Mouse (Mus musculus) hindbrain, embryonic 10.5 days (tissue): ENCODE results near the gene Cfap126. TPM values are rescaled to one million over a fixed set of nuclear protein-coding genes. Genes with fewer than 3 reads are reported as not detected.
A peak's percentile ranks its signal among the peaks of the same experiment; 100 is the strongest.
"Not testable (repeated sequence)": the region's sequence is repeated elsewhere in the genome, so short reads cannot be mapped to it uniquely, and the experiment has no call there.

Experiments
- DNase-seq: peaks from one replicate; pipeline ENCODE4 v3.0.0-alpha.2; 2017; ENCODE audit warnings: low spot score
- H3K27ac ChIP-seq: fragments of 300-500 bp; sonication (generic); 2 replicates; pipeline ENCODE4 v1.5.1; 2016; ENCODE audit warnings: mild to moderate bottlenecking, moderate library complexity
- H3K27me3 ChIP-seq: fragments of 300-500 bp; sonication (generic); 2 replicates; pipeline ENCODE4 v1.6.1; 2016; ENCODE audit warnings: mild to moderate bottlenecking; ENCODE audit not compliant: poor library complexity, insufficient read depth, severe bottlenecking
- H3K36me3 ChIP-seq: fragments of 300-500 bp; sonication (generic); 2 replicates; pipeline ENCODE4 v1.6.1; 2016; ENCODE audit warnings: mild to moderate bottlenecking, moderate library complexity
- H3K4me1 ChIP-seq: fragments of 300-500 bp; sonication (generic); replicated peaks from 2 replicates; pipeline ENCODE4 v1.6.1; 2016; ENCODE audit warnings: mild to moderate bottlenecking
- H3K4me3 ChIP-seq: fragments of 300-500 bp; sonication (generic); 2 replicates; pipeline ENCODE4 v1.5.1; 2016; ENCODE audit warnings: mild to moderate bottlenecking, moderate library complexity
- H3K9me3 ChIP-seq: fragments of 300-500 bp; sonication (generic); 2 replicates; pipeline ENCODE4 v1.6.1; 2016; ENCODE audit warnings: mild to moderate bottlenecking, moderate library complexity
- WGBS: fragments of 180-500 bp; shearing (Covaris S2); methylation state at CpG from one replicate; pipeline ENCODE4 v1.1.7; 2016; 5-methylcytosine and 5-hydroxymethylcytosine counted together
- polyA plus RNA-seq: library from polyadenylated mRNA; unstranded; fragments of >200 nt; fragmentation: Nextera tagmentation; extraction: Ambion mirVana; gene quantifications from 2 replicates; pipeline ENCODE4 v1.2.1, GENCODE M21; 2016

Gene Cfap126
- 5.4 and 13.0 TPM in 2 replicates for polyA plus RNA-seq

DNA sequence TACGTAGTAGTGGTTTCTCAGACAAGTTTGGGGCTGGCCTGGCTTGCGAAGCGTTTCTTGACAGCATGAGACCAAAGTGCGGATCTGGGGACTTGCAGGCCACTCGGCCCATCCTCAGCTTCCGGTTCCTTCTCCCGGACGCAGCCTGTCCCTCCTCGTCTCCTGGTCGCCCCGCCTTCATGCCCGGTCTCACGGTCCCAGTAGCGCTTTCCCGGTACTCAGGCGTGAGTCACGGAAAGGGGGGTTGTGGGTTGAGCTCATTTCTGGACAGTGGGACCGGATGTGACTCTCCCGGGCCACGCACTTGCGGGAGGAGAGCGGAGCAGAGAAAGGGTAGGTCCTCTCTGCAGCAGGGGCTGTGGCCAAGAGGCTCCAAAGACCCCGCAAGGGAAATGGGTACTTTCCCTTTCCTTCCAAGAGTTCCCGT lies at the start of gene Cfap126:
Gene Cfap126, plus strand, starts transcription at position 46 of the 427 bp plus-strand sequence.
- peaks cover 35% of the 10 kb centered on the region for H3K4me1 ChIP-seq
- H3K27me3 ChIP-seq = 0 out of 2 replicates have a peak, but pooled peaks cover 3% of the 10 kb centered on the region
- H3K36me3 ChIP-seq = no peaks in the 10 kb centered on the region
- H3K4me3 ChIP-seq = peak within 1 kb of the TSS; percentile 63
- peak within 1 kb of the TSS; percentile 92 for H3K27ac ChIP-seq
- WGBS = under 1% methylated on average over 24 of the region's 24 CpGs
- H3K9me3 ChIP-seq = no peaks in the 10 kb centered on the region
- peak; percentile 82 for DNase-seq

GRCm38 (mm10) chr1:171064491-171065242 lies 49.1 kb upstream of the Cfap126 start, which contains the start of gene Fcgr3:
Fcgr3 (minus strand) TSS chr1:171064935.
- H3K27me3 ChIP-seq = peaks cover 45% of the 10 kb centered on the region
- WGBS = 2% methylated on average over 45 of the region's 75 CpGs
- H3K4me1 ChIP-seq = peaks cover 12% of the 10 kb centered on the region
- not testable (repeated sequence) for H3K36me3 ChIP-seq, H3K27ac ChIP-seq, H3K9me3 ChIP-seq
- H3K4me3 ChIP-seq = peak within 1 kb of the TSS; percentile 46
- peak; percentile 90 for DNase-seq

DNA sequence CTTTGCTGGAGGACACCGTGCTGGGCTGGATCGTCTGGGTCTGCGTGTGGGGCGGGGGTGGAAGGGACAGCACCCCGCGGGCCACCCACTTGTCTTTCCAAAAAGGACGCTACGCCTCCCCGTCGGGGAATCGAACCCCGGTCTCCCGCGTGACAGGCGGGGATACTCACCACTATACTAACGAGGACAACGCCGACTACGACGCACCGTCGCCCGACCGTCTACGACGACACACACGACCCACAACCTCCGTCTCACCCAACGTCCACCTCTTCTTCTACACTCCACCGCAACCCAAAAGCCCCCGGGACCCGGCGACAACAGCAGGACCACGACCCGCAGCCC lies 48.5 kb upstream of the Cfap126 start:
- WGBS = under 1% methylated on average over 26 of the region's 35 CpGs
- H3K27ac ChIP-seq, H3K9me3 ChIP-seq, H3K36me3 ChIP-seq, DNase-seq: not testable (repeated sequence)
- Histone ChIP-seq H3K4me3 (peak overlapping the region; percentile 40), H3K4me1 (peaks cover 12% of the 10 kb centered on the region), H3K27me3 (peaks cover 49% of the 10 kb centered on the region)

DNA sequence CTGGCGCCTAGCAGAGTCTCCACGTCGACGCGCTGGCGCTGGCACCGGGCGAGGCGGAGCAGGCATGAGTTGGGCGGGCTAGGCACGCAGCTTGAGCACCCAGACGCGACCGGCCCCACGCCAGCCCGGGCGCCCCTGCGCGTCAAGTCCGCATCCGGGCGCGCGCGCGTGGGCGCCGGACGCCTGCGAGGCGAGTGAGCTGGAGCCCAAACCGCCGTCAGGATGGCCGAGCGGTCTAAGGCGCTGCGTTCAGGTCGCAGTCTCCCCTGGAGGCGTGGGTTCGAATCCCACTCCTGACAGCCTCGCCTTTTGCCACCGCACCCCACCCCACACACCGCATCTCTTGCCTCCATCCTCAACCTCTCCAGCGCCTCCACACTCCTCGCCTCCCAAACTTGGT lies 48.0 kb upstream of the Cfap126 start:
- WGBS = 5% methylated on average over 31 of the region's 45 CpGs

DNA sequence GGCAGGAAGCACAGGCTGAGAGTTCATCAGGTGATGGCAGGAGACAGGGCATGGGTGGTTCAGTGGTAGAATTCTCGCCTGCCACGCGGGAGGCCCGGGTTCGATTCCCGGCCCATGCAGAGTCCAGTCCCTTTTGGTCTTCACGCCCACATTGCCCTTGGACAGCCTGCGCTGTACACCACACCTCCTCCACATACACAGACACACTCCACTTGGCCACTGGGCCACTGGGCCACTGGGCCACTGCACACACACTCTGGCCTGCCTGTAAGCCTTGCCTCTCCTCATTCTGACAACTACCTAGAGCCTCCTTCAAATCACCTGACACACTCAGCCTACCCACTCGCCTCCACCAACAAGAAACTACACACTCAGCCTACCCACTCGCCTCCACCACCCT lies 47.1 kb upstream of the Cfap126 start:
- not testable (repeated sequence) for H3K9me3 ChIP-seq, H3K27ac ChIP-seq, DNase-seq, H3K36me3 ChIP-seq, H3K4me3 ChIP-seq
- 32% methylated on average over 4 of the region's 10 CpGs for WGBS
- Histone ChIP-seq H3K27me3 (peaks cover 58% of the 10 kb centered on the region), H3K4me1 (peaks cover 12% of the 10 kb centered on the region)

More for the DNA sequence above, 48.0 kb upstream of the Cfap126 start:
- not testable (repeated sequence) for H3K9me3 ChIP-seq, DNase-seq, H3K36me3 ChIP-seq, H3K27ac ChIP-seq
- Histone ChIP-seq H3K27me3 (peaks cover 51% of the 10 kb centered on the region), H3K4me3 (peak overlapping the region; percentile 46), H3K4me1 (peaks cover 12% of the 10 kb centered on the region)

- peaks cover 12% of the 10 kb centered on the region for H3K4me1 ChIP-seq
- H3K27me3 ChIP-seq = peaks cover 55% of the 10 kb centered on the region
- not testable (repeated sequence) for H3K4me3 ChIP-seq, H3K27ac ChIP-seq, H3K9me3 ChIP-seq, H3K36me3 ChIP-seq, DNase-seq
- WGBS = 47% methylated on average over 5 of the region's 5 CpGs
Measured at GRCm38 (mm10) chr1:171067928-171068327, 45.8 kb upstream of the Cfap126 start.

DNA sequence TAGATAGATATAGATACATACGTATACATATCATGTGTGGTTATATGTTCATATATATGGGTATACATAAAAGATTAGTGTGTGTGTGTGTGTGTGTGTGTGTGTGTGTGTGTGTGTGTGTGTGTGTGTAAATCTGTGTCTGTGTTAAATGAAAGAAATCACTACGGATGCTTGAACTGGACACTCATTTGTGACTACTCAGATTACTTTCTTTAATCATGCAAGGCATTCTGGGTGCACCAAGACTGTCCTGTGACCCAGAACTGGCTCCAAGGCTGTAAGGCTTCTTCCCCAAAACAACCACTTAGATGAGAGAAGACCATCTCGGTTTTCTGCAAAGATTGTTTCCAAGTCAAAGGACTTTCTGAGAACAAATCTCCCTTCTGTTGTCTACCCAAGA lies 44.2 kb upstream of the Cfap126 start:
- H3K27me3 ChIP-seq = peaks cover 51% of the 10 kb centered on the region
- WGBS = 68% methylated on average over 3 of the region's 3 CpGs
- H3K4me3 ChIP-seq, H3K4me1 ChIP-seq, H3K9me3 ChIP-seq, H3K36me3 ChIP-seq, H3K27ac ChIP-seq: not testable (repeated sequence)
- DNase-seq = peak; percentile 43

- H3K36me3 ChIP-seq, H3K27ac ChIP-seq, H3K4me1 ChIP-seq, DNase-seq, H3K9me3 ChIP-seq: not testable (repeated sequence)
- WGBS = 22% methylated on average over 16 of the region's 16 CpGs
- H3K4me3 ChIP-seq = 0 out of 2 replicates have a peak overlapping the region, but pooled peaks have one; percentile 12
- H3K27me3 ChIP-seq = peaks cover 44% of the 10 kb centered on the region
Measured at GRCm38 (mm10) chr1:171070879-171071278, 42.8 kb upstream of the Cfap126 start.

DNA sequence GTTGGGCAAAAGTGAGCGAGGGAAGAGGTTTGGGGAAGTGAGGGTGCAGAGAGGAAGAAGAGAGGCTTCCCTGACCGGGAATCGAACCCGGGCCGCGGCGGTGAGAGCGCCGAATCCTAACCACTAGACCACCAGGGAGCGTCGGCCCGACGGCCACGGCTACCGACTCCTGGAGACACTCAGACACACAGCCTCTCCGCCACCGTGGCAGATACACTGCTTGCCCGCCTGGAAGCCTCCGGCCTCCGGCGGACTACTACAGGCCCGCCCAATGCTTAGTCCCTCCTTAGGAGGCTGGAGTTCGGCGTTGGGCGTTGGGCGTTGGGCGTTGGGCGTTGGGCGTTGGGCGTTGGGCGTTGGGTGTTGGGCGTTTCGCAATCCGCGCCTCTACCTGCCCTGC lies 42.0 kb upstream of the Cfap126 start:
- WGBS = 0% methylated on average over 1 of the region's 35 CpGs
- DNase-seq, H3K4me3 ChIP-seq, H3K9me3 ChIP-seq, H3K4me1 ChIP-seq, H3K36me3 ChIP-seq, H3K27ac ChIP-seq: not testable (repeated sequence)
- peaks cover 40% of the 10 kb centered on the region for H3K27me3 ChIP-seq

- H3K27me3 ChIP-seq = peaks cover 43% of the 10 kb centered on the region
- not testable (repeated sequence) for H3K9me3 ChIP-seq, H3K4me3 ChIP-seq, DNase-seq, H3K4me1 ChIP-seq, H3K36me3 ChIP-seq, H3K27ac ChIP-seq
- no CpG with 5 or more reads among the region's 45 CpGs for WGBS
Measured at GRCm38 (mm10) chr1:171072217-171072616, 41.5 kb upstream of the Cfap126 start.

GRCm38 (mm10) chr1:171074283-171074682 lies 39.4 kb upstream of the Cfap126 start:
- 18% methylated on average over 8 of the region's 10 CpGs for WGBS
- peak; percentile 60 for DNase-seq

GRCm38 (mm10) chr1:171076176-171076575 lies 37.5 kb upstream of the Cfap126 start:
- not testable (repeated sequence) for DNase-seq

More at GRCm38 (mm10) chr1:171074283-171074682, 39.4 kb upstream of the Cfap126 start:
- H3K27me3 ChIP-seq = peaks cover 53% of the 10 kb centered on the region
- not testable (repeated sequence) for H3K36me3 ChIP-seq, H3K9me3 ChIP-seq, H3K27ac ChIP-seq, H3K4me3 ChIP-seq, H3K4me1 ChIP-seq

DNA sequence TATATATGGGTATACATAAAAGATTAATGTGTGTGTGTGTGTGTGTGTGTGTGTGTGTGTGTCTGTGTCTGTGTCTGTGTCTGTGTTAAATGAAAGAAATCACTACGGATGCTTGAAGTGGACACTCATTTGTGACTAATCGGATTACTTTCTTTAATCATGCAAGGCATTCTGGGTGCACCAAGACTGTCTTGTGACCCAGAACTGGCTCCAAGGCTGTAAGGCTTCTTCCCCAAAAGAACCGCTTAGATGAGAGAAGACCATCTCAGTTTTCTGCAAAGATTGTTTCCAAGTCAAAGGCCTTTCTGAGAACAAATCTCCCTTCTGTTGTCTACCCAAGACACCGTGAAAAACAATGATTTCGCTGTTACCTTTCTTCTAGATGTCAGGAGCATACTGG lies 36.5 kb upstream of the Cfap126 start:
- H3K36me3 ChIP-seq, H3K27ac ChIP-seq, H3K4me1 ChIP-seq, H3K4me3 ChIP-seq, DNase-seq, H3K9me3 ChIP-seq: not testable (repeated sequence)
- WGBS = 40% methylated on average over 5 of the region's 5 CpGs
- H3K27me3 ChIP-seq = peaks cover 44% of the 10 kb centered on the region

More at GRCm38 (mm10) chr1:171076176-171076575, 37.5 kb upstream of the Cfap126 start:
- H3K4me1 ChIP-seq, H3K27ac ChIP-seq, H3K4me3 ChIP-seq, H3K36me3 ChIP-seq, H3K9me3 ChIP-seq: not testable (repeated sequence)
- peaks cover 39% of the 10 kb centered on the region for H3K27me3 ChIP-seq
- WGBS = 68% methylated on average over 5 of the region's 5 CpGs
